Mouse (Mus musculus) midbrain, embryonic 14.5 days (tissue): ENCODE data around the gene Psmc3ip. TPM values are rescaled to one million over a fixed set of nuclear protein-coding genes. Genes with fewer than 3 reads are reported as not detected.

Experiments used
- ATAC-seq: fragments of 200-750 bp; cut with Nextera tagmentation; 2 replicates; pipeline ENCODE4 v1.8.0; 2017; ENCODE audit warnings: moderate number of reproducible peaks, moderate library complexity; ENCODE audit not compliant: low FRiP score, low TSS enrichment
- DNase-seq: peaks from one replicate; pipeline ENCODE4 v3.0.0-alpha.2; 2015
- H3K27ac ChIP-seq: fragments of 300-500 bp; sonication (generic); replicated peaks from 2 replicates; pipeline ENCODE4 v1.5.1; 2014; ENCODE audit warnings: mild to moderate bottlenecking, low read depth, low read length, moderate library complexity
- H3K27me3 ChIP-seq: fragments of 300-500 bp; sonication (generic); 2 replicates; pipeline ENCODE4 v1.6.1; 2014; ENCODE audit warnings: low read length, control low read depth, mixed read lengths; ENCODE audit not compliant: control insufficient read depth, insufficient read depth
- H3K36me3 ChIP-seq: fragments of 300-500 bp; sonication (generic); 2 replicates; pipeline ENCODE4 v1.6.1; 2014; ENCODE audit warnings: low read length, control low read depth; ENCODE audit not compliant: control insufficient read depth, insufficient read depth
- H3K4me1 ChIP-seq: fragments of 300-500 bp; sonication (generic); 2 replicates; pipeline ENCODE4 v1.6.1; 2014; ENCODE audit warnings: mild to moderate bottlenecking, antibody characterized with exemption, low read length, control low read depth; ENCODE audit not compliant: control insufficient read depth, insufficient read depth
- H3K4me2 ChIP-seq: fragments of 300-500 bp; sonication (generic); 2 replicates; pipeline ENCODE4 v1.6.1; 2014; ENCODE audit warnings: mild to moderate bottlenecking, low read length, moderate library complexity
- H3K4me3 ChIP-seq: fragments of 300-500 bp; sonication (generic); replicated peaks from 2 replicates; pipeline ENCODE4 v1.5.1; 2014; ENCODE audit warnings: low read depth, low read length
- H3K9ac ChIP-seq: fragments of 300-500 bp; sonication (generic); replicated peaks from 2 replicates; pipeline ENCODE4 v1.6.1; 2014; ENCODE audit warnings: mild to moderate bottlenecking, low read length, moderate library complexity
- H3K9me3 ChIP-seq: fragments of 300-500 bp; sonication (generic); 2 replicates; pipeline ENCODE4 v1.6.1; 2016; ENCODE audit warnings: low read length, control low read depth, mixed read lengths; ENCODE audit not compliant: control insufficient read depth
- WGBS: fragments of 180-500 bp; shearing (Covaris S2); extraction: QIAGEN DNeasy Blood & Tissue Kit; methylation state at CpG from one replicate; pipeline ENCODE4 v1.1.7; 2014; 5-methylcytosine and 5-hydroxymethylcytosine counted together
- polyA plus RNA-seq: library from polyadenylated mRNA; unstranded; fragments of >200 nt; fragmentation: Nextera tagmentation; extraction: Ambion mirVana; gene quantifications from 2 replicates; pipeline ENCODE4 v1.2.1, GENCODE M21; 2014

The Psmc3ip gene
- polyA plus RNA-seq, 1 experiment from 2014 or later: 19.2 TPM

- no peaks in the 10 kb centered on the region for H3K9me3 ChIP-seq
- no peak for DNase-seq
- no peak overlapping the region for H3K4me3 ChIP-seq
- H3K4me1 ChIP-seq: no peaks in the 10 kb centered on the region
- no peaks in the 10 kb centered on the region for H3K27me3 ChIP-seq
- peaks cover 9% of the 10 kb centered on the region for H3K36me3 ChIP-seq
- 46% methylated on average over 4 of the region's 4 CpGs for WGBS
- no peak for ATAC-seq
- no peak overlapping the region for H3K27ac ChIP-seq
- H3K9ac ChIP-seq: no peak overlapping the region
- H3K4me2 ChIP-seq: no peak overlapping the region
These were observed 14.1 kb upstream of the Psmc3ip start for GRCm38 (mm10) chr11:101109351-101109750.

- H3K9me3 ChIP-seq: no peaks in the 10 kb centered on the region
- H3K4me1 ChIP-seq: no peaks in the 10 kb centered on the region
- H3K9ac ChIP-seq: no peak overlapping the region
- H3K36me3 ChIP-seq: peaks cover 71% of the 10 kb centered on the region
- no peak overlapping the region for H3K4me3 ChIP-seq
- H3K27ac ChIP-seq: no peak overlapping the region
- DNase-seq (no peak), ATAC-seq (no peak)
- WGBS: 94% methylated on average over 5 of the region's 5 CpGs
- no peaks in the 10 kb centered on the region for H3K27me3 ChIP-seq
- H3K4me2 ChIP-seq: no peak overlapping the region
These were observed 7.8 kb upstream of the Psmc3ip start for GRCm38 (mm10) chr11:101103011-101103410.

GRCm38 (mm10) chr11:101098231-101098630, 3.0 kb upstream of the Psmc3ip start:
- Histone ChIP-seq H3K4me1 (0 out of 2 replicates have a peak, but pooled peaks cover 8% of the 10 kb centered on the region), H3K36me3 (peaks cover 75% of the 10 kb centered on the region), H3K9me3 (no peaks in the 10 kb centered on the region), H3K4me3 (no peak overlapping the region), H3K27me3 (no peaks in the 10 kb centered on the region), H3K27ac (no peak overlapping the region), H3K9ac (no peak overlapping the region), H3K4me2 (no peak overlapping the region)
- ATAC-seq (no peak), DNase-seq (no peak)
- 93% methylated on average over 8 of the region's 8 CpGs for WGBS

GRCm38 (mm10) chr11:101094930-101095313, 314 bp downstream of the Psmc3ip start:
- no peaks in the 10 kb centered on the region for H3K27me3 ChIP-seq
- peak overlapping the region; percentile 92 for H3K4me2 ChIP-seq
- peak overlapping the region; percentile 72 for H3K4me3 ChIP-seq
- ATAC-seq: no peak; the same call in 1 of the 2 replicates
- H3K4me1 ChIP-seq: 0 out of 2 replicates have a peak, but pooled peaks cover 8% of the 10 kb centered on the region
- H3K36me3 ChIP-seq: peaks cover 75% of the 10 kb centered on the region
- DNase-seq: no peak
- under 1% methylated on average over 18 of the region's 18 CpGs for WGBS
- H3K9me3 ChIP-seq: no peaks in the 10 kb centered on the region
- H3K9ac ChIP-seq: peak overlapping the region; percentile 65
- H3K27ac ChIP-seq: peak overlapping the region; percentile 84; the same call in 1 of the 2 replicates

- WGBS: 90% methylated on average over 1 of the region's 1 CpGs
- DNase-seq (no peak), ATAC-seq (no peak)
- no peak overlapping the region for H3K27ac ChIP-seq
- H3K4me3 ChIP-seq: no peak overlapping the region
- H3K9ac ChIP-seq: no peak overlapping the region
- H3K27me3 ChIP-seq: no peaks in the 10 kb centered on the region
- peaks cover 63% of the 10 kb centered on the region for H3K36me3 ChIP-seq
- no peaks in the 10 kb centered on the region for H3K9me3 ChIP-seq
- H3K4me1 ChIP-seq: peaks cover 23% of the 10 kb centered on the region
- H3K4me2 ChIP-seq: no peak overlapping the region
These were observed 5.3 kb downstream of the Psmc3ip start for GRCm38 (mm10) chr11:101089931-101090330.

- peaks cover 26% of the 10 kb centered on the region for H3K4me1 ChIP-seq
- H3K9me3 ChIP-seq: no peaks in the 10 kb centered on the region
- DNase-seq (no peak), ATAC-seq (no peak)
- 9% methylated on average over 8 of the region's 8 CpGs for WGBS
- H3K27me3 ChIP-seq: no peaks in the 10 kb centered on the region
- H3K4me3 ChIP-seq: peak overlapping the region; percentile 69
- H3K36me3 ChIP-seq: peaks cover 54% of the 10 kb centered on the region
- H3K27ac ChIP-seq: peak overlapping the region; percentile 86
- H3K9ac ChIP-seq: peak overlapping the region; percentile 80
- H3K4me2 ChIP-seq: peak overlapping the region; percentile 94
These were observed 7.6 kb downstream of the Psmc3ip start for GRCm38 (mm10) chr11:101087682-101088055.

- Histone ChIP-seq H3K4me2 (peak within 1 kb of the TSS; percentile 94), H3K27ac (peak within 1 kb of the TSS; percentile 86), H3K36me3 (peaks cover 48% of the 10 kb centered on the region), H3K4me3 (peak within 1 kb of the TSS; percentile 69), H3K4me1 (peaks cover 26% of the 10 kb centered on the region), H3K9ac (peak within 1 kb of the TSS; percentile 80), H3K9me3 (no peaks in the 10 kb centered on the region), H3K27me3 (no peaks in the 10 kb centered on the region)
- DNase-seq (peak; percentile 96), ATAC-seq (peak; percentile 85)
- 1% methylated on average over 52 of the region's 52 CpGs for WGBS
These were observed 8.2 kb downstream of the Psmc3ip start, which contains the start of gene Mlx for GRCm38 (mm10) chr11:101086756-101087681. Mlx (plus strand) TSS chr11:101087277.

- Histone ChIP-seq H3K4me2 (peak overlapping the region; percentile 94), H3K4me1 (peaks cover 32% of the 10 kb centered on the region), H3K4me3 (no peak overlapping the region), H3K36me3 (peaks cover 40% of the 10 kb centered on the region), H3K27me3 (no peaks in the 10 kb centered on the region), H3K27ac (peak overlapping the region; percentile 86), H3K9me3 (no peaks in the 10 kb centered on the region), H3K9ac (no peak overlapping the region)
- WGBS: 88% methylated on average over 6 of the region's 6 CpGs
- DNase-seq (no peak), ATAC-seq (no peak)
These were observed 8.9 kb downstream of the Psmc3ip start for GRCm38 (mm10) chr11:101086323-101086674.
